Mouse (Mus musculus) thymus, adult 2 months (tissue): ENCODE results near the gene Zfp609.

Experiments used
- CTCF ChIP-seq: fragments of 200-500 bp; IDR thresholded peaks from 2 replicates; pipeline ENCODE4 v1.5.1; 2012; ENCODE audit warnings: mild to moderate bottlenecking, control low read depth, low read length, moderate library complexity, borderline replicate concordance; ENCODE audit not compliant: control insufficient read depth, poor library complexity, insufficient read depth; ENCODE audit errors: extremely low read depth
- POLR2A ChIP-seq: fragments of 200-500 bp; IDR thresholded peaks from 2 replicates; pipeline ENCODE4 v1.6.1; 2012; ENCODE audit warnings: mild to moderate bottlenecking, low read length, control low read depth, moderate library complexity; ENCODE audit not compliant: control insufficient read depth, poor library complexity, insufficient read depth; ENCODE audit errors: extremely low read depth

DNA sequence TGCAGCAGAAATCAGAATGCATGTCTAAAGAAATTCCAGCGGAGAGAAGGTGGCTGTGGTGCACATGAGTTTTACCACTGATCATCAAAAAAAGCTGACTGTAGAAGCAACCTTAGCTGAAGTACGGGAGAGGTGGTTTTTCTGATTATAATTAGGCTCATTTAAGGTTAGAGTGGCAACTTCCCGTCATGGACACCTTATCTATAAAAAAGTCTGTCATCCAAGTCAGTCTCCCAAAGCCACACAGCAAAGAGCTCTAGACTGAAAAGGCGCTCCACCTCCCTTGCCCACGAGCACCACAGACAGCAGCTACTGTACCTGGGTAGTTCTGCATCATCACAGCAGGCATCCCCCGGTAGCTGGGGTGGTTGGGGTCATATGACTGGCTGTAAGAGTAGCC, 126.9 kb downstream of the Zfp609 start:
- TF ChIP-seq CTCF (no peak), POLR2A (no peak)
